Mouse (Mus musculus) left cerebral cortex, postnatal 25 days (tissue): ENCODE measurements around the gene Tmem40. TPM values are rescaled to one million over a fixed set of nuclear protein-coding genes. Genes with fewer than 3 reads are reported as not detected.

Experiments
- DNase-seq, 2 experiments: peaks; one replicate each; pipeline ENCODE4 v3.0.0; 2022; ENCODE audit warnings: low spot score in 2 of 2, mixed read lengths in 1 of 2
- intact Hi-C: fragments of 180-260 bp; cut with DNase I; formaldehyde crosslinking; loops from one replicate; pipeline ENCODE4 v1.15.1; 2025
- microRNA-seq, 2 experiments: library from miRNA; unstranded; fragments of <30 nt; microRNA quantifications; one replicate each; pipeline ENCODE4 v1.2.0; 2022
- total RNA-seq, 2 experiments: library from RNA; stranded (reverse); gene quantifications; 2 replicates each; pipeline ENCODE4 v1.2.3; 2021

Tmem40 gene
- total RNA-seq, 2 experiments from 2014 or later, result 2.3 to 3.0 TPM

- intact Hi-C loops, result no loop called here
- no peak for DNase-seq
Observed at GRCm38 (mm10) chr6:115681066-115681465, 81.1 kb downstream of the Tmem40 start.

Small RNA genes within 50 kb of the gene (microRNA-seq; reads per million reads assigned to microRNA genes)
- 0 reads per million in 2 experiments for gene Mir7660

Other genes with a start within 250 kb of the Tmem40 start
- 10 to 100 TPM; 22.0 to 23.2 TPM for gene Tsen2, start 217.7 kb downstream of the Tmem40 start, total RNA-seq
- not detected for gene Mkrn2os, start 169.8 kb downstream of the Tmem40 start, total RNA-seq
- 10 to 100 TPM; 33.2 to 36.7 TPM for gene Mkrn2, start 160.5 kb downstream of the Tmem40 start, total RNA-seq
- gene Raf1, start 85.8 kb downstream of the Tmem40 start, total RNA-seq, result 100 to 1,000 TPM in 1 of 2 experiments, 10 to 100 TPM in 1; 83.1 to 109 TPM
- gene Cand2, start 12.1 kb upstream of the Tmem40 start, total RNA-seq, result 1 to 10 TPM; 2.0 to 2.2 TPM
- gene Rpl32, start 46.3 kb upstream of the Tmem40 start, total RNA-seq, result 100 to 1,000 TPM; 443 to 458 TPM
- 1 to 10 TPM; 3.6 to 4.5 TPM for gene Efcab12, start 76.0 kb upstream of the Tmem40 start, total RNA-seq
- gene Mbd4, start 91.0 kb upstream of the Tmem40 start, total RNA-seq, result 1 to 10 TPM; 8.1 to 9.1 TPM
- 10 to 100 TPM; 30.0 to 30.9 TPM for gene Ift122, start 91.1 kb upstream of the Tmem40 start, total RNA-seq
- under 1 TPM in 1 of 2 experiments, not detected in 1; 0.25 TPM for gene Rho, start 169.3 kb upstream of the Tmem40 start, total RNA-seq
- not detected for gene H1foo, start 182.5 kb upstream of the Tmem40 start, total RNA-seq
- gene Plxnd1, start 232.6 kb upstream of the Tmem40 start, total RNA-seq, result 100 to 1,000 TPM; 111 to 124 TPM